In genomic region chr19:3686215-3686894, GRCm38 (mm10) we compare ENCODE assay signal across 8 mouse cellular contexts. TPM values are rescaled to one million over a fixed set of nuclear protein-coding genes. Genes with fewer than 3 reads are reported as not detected.
DNase-seq lines count a peak whose midpoint lies in the region; ATAC-seq lines count a peak whose summit lies in the region.

TSS of gene Lrp5 (minus strand) at chr19:3686564.

- H3K4me1 ChIP-seq in erythroblast, embryonic 14.5 days (ENCODE audit: control insufficient read depth): peaks cover 13% of the 10 kb centered on the region
- peaks cover 29% of the 10 kb centered on the region for H3K4me1 ChIP-seq in hindbrain, embryonic 15.5 days (replicated peaks)
- peaks cover 63% of the 10 kb centered on the region for H3K4me1 ChIP-seq in liver, embryonic 13.5 days (replicated peaks)

- WGBS in hindbrain, embryonic 15.5 days: under 1% methylated on average over 65 of the region's 83 CpGs
- under 1% methylated on average over 51 of the region's 83 CpGs for WGBS in liver, embryonic 13.5 days (ENCODE audit: insufficient replicate concordance)

- peak within 1 kb of the TSS; percentile 95 for H3K4me2 ChIP-seq in hindbrain, embryonic 15.5 days
- H3K4me2 ChIP-seq in liver, embryonic 13.5 days: peak within 1 kb of the TSS; percentile 84

- no peaks in the 10 kb centered on the region for H3K9me3 ChIP-seq in erythroblast, embryonic 14.5 days (ENCODE audit: control insufficient read depth, low read length)
- no peaks in the 10 kb centered on the region for H3K9me3 ChIP-seq in hindbrain, embryonic 15.5 days
- no peaks in the 10 kb centered on the region for H3K9me3 ChIP-seq in liver, embryonic 13.5 days (replicated peaks)

- peak; percentile 83 for DNase-seq in adrenal gland, postnatal 25 days
- DNase-seq in gastrocnemius, postnatal 10 days: peak; percentile 73
- no peak for DNase-seq in liver, embryonic 13.5 days
- DNase-seq in naive thymus-derived CD4-positive, alpha-beta T cell, adult 2 months (ENCODE audit: low read depth): peak; percentile 45
- DNase-seq in urinary bladder, postnatal 36 days (ENCODE audit: low spot score in 2 of 2): peak; percentile 58 to 60

- peak within 1 kb of the TSS; percentile 59 for H3K4me3 ChIP-seq in erythroblast, embryonic 14.5 days (replicated peaks)
- peak within 1 kb of the TSS; percentile 88 for H3K4me3 ChIP-seq in hindbrain, embryonic 15.5 days
- H3K4me3 ChIP-seq in liver, embryonic 13.5 days (replicated peaks): peak within 1 kb of the TSS; percentile 73

- no peaks in the 10 kb centered on the region for H3K36me3 ChIP-seq in erythroblast, embryonic 14.5 days (ENCODE audit: control insufficient read depth)
- no peaks in the 10 kb centered on the region for H3K36me3 ChIP-seq in hindbrain, embryonic 15.5 days
- no peaks in the 10 kb centered on the region for H3K36me3 ChIP-seq in liver, embryonic 13.5 days

- H3K27me3 ChIP-seq in erythroblast, embryonic 14.5 days (ENCODE audit: control insufficient read depth): peaks cover 35% of the 10 kb centered on the region
- peaks cover 15% of the 10 kb centered on the region; the same call in 1 of the 2 replicates for H3K27me3 ChIP-seq in hindbrain, embryonic 15.5 days
- peaks cover 28% of the 10 kb centered on the region for H3K27me3 ChIP-seq in liver, embryonic 13.5 days

- peak within 1 kb of the TSS; percentile 67 for H3K9ac ChIP-seq in hindbrain, embryonic 15.5 days
- H3K9ac ChIP-seq in liver, embryonic 13.5 days: peak within 1 kb of the TSS; percentile 79

- peak within 1 kb of the TSS; percentile 18; the same call in 1 of the 2 replicates for H3K27ac ChIP-seq in hindbrain, embryonic 15.5 days (replicated peaks)
- H3K27ac ChIP-seq in liver, embryonic 13.5 days: peak within 1 kb of the TSS; percentile 73

- no peak for ATAC-seq in erythroblast, adult 5-6 weeks (replicated peaks; ENCODE audit: low FRiP score, poor library complexity, severe bottlenecking)
- ATAC-seq in hindbrain, embryonic 15.5 days (ENCODE audit: low FRiP score, low read depth): peak; percentile 48
- ATAC-seq in liver, embryonic 13.5 days (ENCODE audit: low read depth): peak; percentile 25; the same call in 1 of the 2 replicates

RNA-seq across cellular contexts. Expression of gene Lrp5, which starts in this region (rescaled TPM):
- polyA plus RNA-seq in erythroblast, embryonic 14.5 days (2012): 0.25 and 0.41 TPM in 2 replicates
- 3.8 and 4.4 TPM in 2 replicates for total RNA-seq in erythroblast, adult 5-6 weeks (2015; ENCODE audit: low replicate concordance)
- 2.7 and 2.8 TPM in 2 replicates for total RNA-seq in erythroblast, adult 5-6 weeks (2017; ENCODE audit: low replicate concordance)
- 97.9 and 117 TPM in 2 replicates for total RNA-seq in adrenal gland, postnatal 25 days (2021)
- 10 to 100 TPM; 40.7 to 44.1 TPM for total RNA-seq in gastrocnemius, postnatal 10 days (2021)
- 1.4 TPM in 2 replicates for polyA plus RNA-seq in hindbrain, embryonic 15.5 days (2015; fragmentation: Nextera tagmentation; extraction: Ambion mirVana)
- polyA plus RNA-seq in liver, embryonic 13.5 days (2015; fragmentation: Nextera tagmentation; extraction: Ambion mirVana): 1.9 and 2.0 TPM in 2 replicates

Comparison
In these comparisons a context has a peak if more than half of its experiments do, and no peak if none do; other contexts are left out.
1. RNA of gene Lrp5 (total RNA-seq): 97.9 to 117 TPM in adrenal gland, postnatal 25 days and 40.7 to 44.1 TPM in gastrocnemius, postnatal 10 days; 2.7 to 4.4 TPM in erythroblast, adult 5-6 weeks; every median in the first group is over 4 times any median in the second.
2. Peak in every context shown above with its lines, with median percentiles within 50 percentile points of each other: H3K4me3 ChIP-seq.